Mouse (Mus musculus): Measurements from ENCODE around the gene Impdh1. TPM values are rescaled to one million over a fixed set of nuclear protein-coding genes. Genes with fewer than 3 reads are reported as not detected.

Gene Impdh1
- polyA plus RNA-seq, 1 experiment from 2014 or later: 71.7 TPM

Small RNAs within 50 kb of the gene (microRNA-seq; reads per million reads assigned to microRNA genes)
- not detected for gene Gm24303

Other genes with a start within 250 kb of the Impdh1 start
- gene Lep, start 156.1 kb downstream of the Impdh1 start, polyA plus RNA-seq (2015; fragmentation: Nextera tagmentation; extraction: Ambion mirVana): not detected in 2 replicates
- 40.3 and 43.2 TPM in 2 replicates for gene Rbm28, start 51.4 kb downstream of the Impdh1 start, polyA plus RNA-seq (2015; fragmentation: Nextera tagmentation; extraction: Ambion mirVana)
- gene Prrt4, start 36.8 kb downstream of the Impdh1 start, polyA plus RNA-seq (2015; fragmentation: Nextera tagmentation; extraction: Ambion mirVana): 11.6 and 13.6 TPM in 2 replicates
- 31.7 and 33.3 TPM in 2 replicates for gene Hilpda, start 56.1 kb upstream of the Impdh1 start, polyA plus RNA-seq (2015; fragmentation: Nextera tagmentation; extraction: Ambion mirVana)
- 0.41 and 0.51 TPM in 2 replicates for gene Fam71f2, start 63.2 kb upstream of the Impdh1 start, polyA plus RNA-seq (2015; fragmentation: Nextera tagmentation; extraction: Ambion mirVana)
- gene Fam71f1, start 102.8 kb upstream of the Impdh1 start, polyA plus RNA-seq (2015; fragmentation: Nextera tagmentation; extraction: Ambion mirVana): not detected in 2 replicates
- gene Calu, start 131.7 kb upstream of the Impdh1 start, polyA plus RNA-seq (2015; fragmentation: Nextera tagmentation; extraction: Ambion mirVana): 164 TPM in 2 replicates
- 0.34 and 0.53 TPM in 2 replicates for gene Opn1sw, start 172.1 kb upstream of the Impdh1 start, polyA plus RNA-seq (2015; fragmentation: Nextera tagmentation; extraction: Ambion mirVana)
- 43.3 and 52.6 TPM in 2 replicates for gene Ccdc136, start 179.9 kb upstream of the Impdh1 start, polyA plus RNA-seq (2015; fragmentation: Nextera tagmentation; extraction: Ambion mirVana)
- gene Flnc, start 216.9 kb upstream of the Impdh1 start, polyA plus RNA-seq (2015; fragmentation: Nextera tagmentation; extraction: Ambion mirVana): 4.2 and 5.1 TPM in 2 replicates